Mouse (Mus musculus) kidney, postnatal 4 days (tissue): ENCODE measurements around the gene Supt6.

Experiments
- DNase-seq, 2 experiments: peaks; one replicate each; pipeline ENCODE4 v3.0.0; 2021; ENCODE audit warnings: mixed read lengths in 2 of 2

The Supt6 gene

DNA sequence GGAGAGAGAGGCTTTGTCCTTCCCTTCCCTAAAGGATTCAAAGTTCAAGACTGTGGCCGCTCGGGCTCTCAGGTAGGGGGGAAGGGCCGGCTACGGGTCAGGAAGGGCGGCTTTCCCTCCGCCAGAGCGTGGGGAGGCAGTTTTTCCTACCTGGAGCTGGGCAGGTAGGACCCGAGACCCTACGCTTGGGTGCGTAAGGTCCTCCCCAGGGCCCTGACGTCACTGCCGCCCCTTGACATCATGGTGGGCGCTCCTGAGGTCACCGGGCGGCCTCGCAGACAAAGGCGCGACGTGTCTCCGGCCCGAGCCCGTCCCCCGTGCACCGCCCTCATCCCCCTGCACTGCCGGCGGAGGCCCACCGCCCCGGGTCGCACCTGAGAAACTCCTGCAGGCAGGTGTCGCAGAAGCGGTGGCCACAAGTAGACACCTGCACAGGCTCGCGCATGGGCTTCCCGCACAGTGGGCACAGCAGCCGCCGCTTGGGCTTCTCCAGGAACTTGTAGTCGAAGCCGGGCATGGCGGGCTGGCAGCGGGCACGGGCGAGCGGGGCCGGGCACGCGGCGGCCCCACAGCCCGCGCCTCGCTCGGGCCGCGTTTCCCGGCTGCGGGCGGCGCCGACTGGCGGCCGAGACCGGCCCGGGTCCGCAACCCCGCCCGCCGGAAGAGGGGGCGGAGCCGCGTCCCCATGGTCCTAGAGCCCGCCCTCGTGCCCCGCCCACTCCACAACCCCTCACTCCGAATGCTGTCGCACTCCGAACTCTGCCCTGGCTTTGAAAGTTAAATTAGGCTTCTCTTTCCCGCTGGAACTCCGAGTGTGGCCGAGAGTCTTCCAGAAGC, 80.6 kb downstream of the Supt6 start, which contains the start of gene Traf4:
Traf4 (minus strand) TSS at position 666 of the 837 bp plus-strand sequence.
- DNase-seq = peak; percentile 93 to 95

DNA sequence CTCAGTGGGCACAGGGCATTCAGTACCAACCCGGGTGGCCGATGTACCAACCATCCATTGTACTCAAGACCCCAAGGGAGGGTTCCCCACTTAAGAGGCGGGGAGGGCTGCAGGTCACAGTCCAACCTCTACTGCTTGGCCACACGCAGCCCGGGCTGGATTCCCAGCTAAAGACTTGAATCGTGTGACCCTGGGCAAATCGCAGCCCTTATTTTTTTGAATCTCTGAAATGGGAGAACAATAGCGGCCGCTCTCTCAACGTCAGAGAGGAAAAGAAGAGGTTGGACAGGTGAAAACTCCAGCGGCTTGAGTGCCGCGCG, 81.2 kb downstream of the Supt6 start:
- DNase-seq = peak in 1 of 2 experiments; percentile 62

- peak; percentile 80 to 87 for DNase-seq
Observed at GRCm38 (mm10) chr11:78163681-78164603, 81.8 kb downstream of the Supt6 start.

DNA sequence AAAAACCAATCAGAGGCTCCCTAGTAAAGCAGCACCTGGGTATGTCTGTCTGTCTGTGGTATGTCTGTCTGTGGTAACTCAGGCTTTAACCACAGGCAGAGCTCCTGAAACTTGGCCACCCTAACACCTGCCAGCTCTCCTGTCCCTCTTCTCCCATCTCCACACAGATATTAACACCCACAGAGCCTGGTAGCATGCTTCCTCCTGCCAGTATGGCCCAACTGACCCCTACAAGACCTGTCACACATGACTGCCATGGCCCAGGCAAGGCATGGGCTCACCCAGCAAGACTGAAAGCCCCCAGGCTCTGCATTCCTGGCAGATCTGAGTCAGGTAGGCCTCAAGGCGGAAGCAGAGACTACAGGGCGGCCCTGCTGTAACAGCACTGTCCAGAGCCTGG, 82.7 kb downstream of the Supt6 start:
- DNase-seq = peak in 1 of 2 experiments; percentile 54

DNA sequence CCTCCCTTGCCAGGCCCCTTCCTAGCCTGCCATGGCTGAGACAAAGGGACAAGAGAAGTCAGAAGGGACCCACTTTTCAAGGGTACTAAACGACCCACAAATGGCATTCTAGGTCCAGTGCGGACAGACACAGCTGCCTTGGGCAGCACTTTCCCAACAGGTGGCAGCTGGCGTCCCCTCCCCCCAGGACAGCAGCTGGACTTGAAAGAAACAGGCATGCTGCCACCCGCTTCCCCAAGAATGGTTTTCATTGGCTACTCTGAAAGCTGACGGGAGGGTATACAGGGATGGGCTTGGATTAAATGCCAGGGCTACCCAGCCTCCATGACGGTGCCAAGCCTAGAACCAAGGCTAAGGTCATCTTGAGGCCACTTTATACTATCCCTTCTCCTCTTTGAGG, 83.3 kb downstream of the Supt6 start:
- peak; percentile 58 to 68 for DNase-seq

- no peak for DNase-seq
Observed at GRCm38 (mm10) chr11:78161968-78162367, 83.8 kb downstream of the Supt6 start.

DNA sequence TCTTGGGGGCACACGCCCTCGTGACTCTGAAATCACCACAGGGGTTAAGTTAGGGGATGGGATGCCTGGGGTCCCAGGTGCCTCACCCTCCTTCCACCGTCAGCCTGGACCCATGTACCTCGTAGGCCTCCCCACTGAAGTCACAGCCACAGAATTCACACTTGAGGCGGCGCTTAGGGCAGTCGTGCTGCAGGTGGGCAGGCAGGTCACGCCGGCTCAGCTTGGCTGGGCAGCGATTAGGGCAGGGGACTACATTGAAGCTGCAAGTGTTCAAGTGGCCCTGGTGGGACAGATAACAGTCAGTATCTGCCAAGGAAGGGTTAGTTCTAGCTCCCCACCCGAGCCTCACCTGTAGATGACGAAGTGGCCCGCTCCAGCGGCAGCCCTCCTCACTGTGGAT, 84.6 kb downstream of the Supt6 start:
- no peak for DNase-seq

- DNase-seq = no peak
Observed at GRCm38 (mm10) chr11:78160675-78161074, 85.1 kb downstream of the Supt6 start.

DNA sequence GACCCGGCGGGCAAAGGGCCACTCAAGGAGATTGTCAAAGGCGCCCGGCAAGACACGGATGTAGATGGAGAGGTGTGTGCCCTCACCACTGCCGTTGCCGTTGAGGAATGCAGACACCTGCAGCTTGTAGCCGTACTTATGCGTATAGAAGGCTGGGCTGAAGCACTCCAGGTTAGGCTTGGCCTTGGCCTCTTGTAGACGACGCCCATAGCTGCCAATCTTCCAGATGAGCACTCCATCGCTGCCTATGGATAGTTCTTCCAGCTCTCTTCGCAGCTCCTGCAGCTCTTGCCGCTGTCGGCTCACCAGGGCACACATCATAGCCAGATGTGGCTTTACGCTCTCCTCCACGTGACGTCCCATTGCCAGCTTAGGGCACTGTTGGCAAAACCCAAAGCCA, 85.6 kb downstream of the Supt6 start:
- no peak for DNase-seq

GRCm38 (mm10) chr11:78159557-78159956, 86.2 kb downstream of the Supt6 start:
- no peak for DNase-seq

- DNase-seq = peak; percentile 75 to 86
Observed at GRCm38 (mm10) chr11:78159096-78159495, 86.7 kb downstream of the Supt6 start.
